Mouse (Mus musculus) neural tube, embryonic 14.5 days (tissue): ENCODE measurements around the gene Ggps1. TPM values are rescaled to one million over a fixed set of nuclear protein-coding genes. Genes with fewer than 3 reads are reported as not detected.

Source experiments
- ATAC-seq: fragments of 200-750 bp; cut with Nextera tagmentation; 2 replicates; pipeline ENCODE4 v1.8.0; 2017; ENCODE audit warnings: low read depth, mild to moderate bottlenecking, moderate TSS enrichment, moderate library complexity
- H3K27ac ChIP-seq: fragments of 300-500 bp; sonication (generic); 2 replicates; pipeline ENCODE4 v1.5.1; 2014; ENCODE audit warnings: low read depth, mild to moderate bottlenecking, control low read depth, low read length, moderate library complexity, mixed read lengths
- H3K27me3 ChIP-seq: fragments of 300-500 bp; sonication (generic); 2 replicates; pipeline ENCODE4 v1.6.1; 2014; ENCODE audit warnings: low read length; ENCODE audit not compliant: control insufficient read depth, insufficient read depth
- H3K36me3 ChIP-seq: fragments of 300-500 bp; sonication (generic); 2 replicates; pipeline ENCODE4 v1.6.1; 2014; ENCODE audit warnings: low read length, mixed read lengths; ENCODE audit not compliant: control insufficient read depth, insufficient read depth
- H3K4me1 ChIP-seq: fragments of 300-500 bp; sonication (generic); 2 replicates; pipeline ENCODE4 v1.6.1; 2014; ENCODE audit warnings: low read length; ENCODE audit not compliant: control insufficient read depth, insufficient read depth
- H3K4me2 ChIP-seq: fragments of 300-500 bp; sonication (generic); 2 replicates; pipeline ENCODE4 v1.6.1; 2014; ENCODE audit warnings: mild to moderate bottlenecking, low read depth, low read length, control low read depth
- H3K4me3 ChIP-seq: fragments of 300-500 bp; sonication (generic); 2 replicates; pipeline ENCODE4 v1.5.1; 2014; ENCODE audit warnings: low read depth, low read length, control low read depth, mixed read lengths
- H3K9ac ChIP-seq: fragments of 300-500 bp; sonication (generic); replicated peaks from 2 replicates; pipeline ENCODE4 v1.6.1; 2014; ENCODE audit warnings: low read depth, mild to moderate bottlenecking, control low read depth, low read length, mixed read lengths
- H3K9me3 ChIP-seq: fragments of 300-500 bp; sonication (generic); 2 replicates; pipeline ENCODE4 v1.6.1; 2016; ENCODE audit warnings: low read length; ENCODE audit not compliant: control insufficient read depth
- WGBS: fragments of 180-500 bp; shearing (Covaris S2); extraction: QIAGEN DNeasy Blood & Tissue Kit; methylation state at CpG from one replicate; pipeline ENCODE4 v1.1.7; 2014; 5-methylcytosine and 5-hydroxymethylcytosine counted together
- polyA plus RNA-seq: library from polyadenylated mRNA; unstranded; fragments of >200 nt; fragmentation: Nextera tagmentation; extraction: Ambion mirVana; gene quantifications from 2 replicates; pipeline ENCODE4 v1.2.1, GENCODE M21; 2014

The Ggps1 gene
- polyA plus RNA-seq, 1 experiment from 2014 or later = 97.9 TPM

DNA sequence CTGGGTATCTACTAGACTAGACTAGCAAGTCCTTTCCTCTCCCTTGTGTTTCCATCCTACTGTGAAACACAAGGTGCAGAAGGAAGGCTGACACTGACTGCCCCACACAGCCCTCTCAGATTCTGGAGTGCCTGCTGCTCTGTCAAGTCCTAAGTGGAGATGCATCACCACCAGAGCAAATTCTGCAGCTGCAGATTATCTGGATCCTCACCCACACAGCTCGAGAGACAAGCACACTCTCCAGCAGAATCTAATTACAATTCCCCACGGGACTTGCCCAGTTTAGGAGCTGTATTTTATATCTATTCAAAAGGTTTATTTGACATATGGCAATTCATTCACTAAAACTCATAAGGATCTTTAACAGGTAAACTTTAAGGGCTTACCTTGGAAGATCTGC, 57.2 kb downstream of the Ggps1 start:
- Histone ChIP-seq H3K36me3 (peaks cover 26% of the 10 kb centered on the region), H3K4me3 (no peak overlapping the region)
- WGBS = 61% methylated on average over 2 of the region's 2 CpGs

GRCm38 (mm10) chr13:14004999-14005398, 58.3 kb downstream of the Ggps1 start:
- 96% methylated on average over 5 of the region's 5 CpGs for WGBS
- no peak for ATAC-seq

More for the DNA sequence above, 57.2 kb downstream of the Ggps1 start:
- Histone ChIP-seq H3K9ac (no peak overlapping the region), H3K27me3 (no peaks in the 10 kb centered on the region), H3K9me3 (no peaks in the 10 kb centered on the region), H3K27ac (no peak overlapping the region), H3K4me1 (no peaks in the 10 kb centered on the region), H3K4me2 (no peak overlapping the region)
- no peak for ATAC-seq

DNA sequence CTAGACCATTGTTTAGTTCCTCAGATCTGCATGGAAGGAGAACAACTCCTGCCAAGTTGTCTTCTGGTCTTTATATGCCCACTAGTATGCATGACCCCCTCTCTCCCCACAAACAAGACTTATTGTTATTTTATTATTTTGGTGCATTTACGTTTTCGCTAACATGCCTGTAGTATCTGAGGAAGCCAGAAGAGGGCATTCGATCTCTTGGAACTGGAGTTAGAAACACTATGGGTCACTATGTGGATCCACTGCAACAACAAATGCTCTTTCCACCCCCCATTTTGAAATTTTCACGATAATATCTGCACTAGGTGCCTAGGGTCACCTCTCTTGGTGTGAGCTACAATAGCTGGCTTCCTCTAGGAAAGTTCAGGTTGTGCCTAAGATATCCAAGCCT, 59.2 kb downstream of the Ggps1 start:
- Histone ChIP-seq H3K27me3 (no peaks in the 10 kb centered on the region), H3K4me3 (no peak overlapping the region), H3K4me2 (no peak overlapping the region), H3K36me3 (peaks cover 35% of the 10 kb centered on the region), H3K4me1 (no peaks in the 10 kb centered on the region), H3K9ac (no peak overlapping the region), H3K9me3 (no peaks in the 10 kb centered on the region), H3K27ac (no peak overlapping the region)
- WGBS = 86% methylated on average over 4 of the region's 4 CpGs
- no peak for ATAC-seq

More at GRCm38 (mm10) chr13:14004999-14005398, 58.3 kb downstream of the Ggps1 start:
- no peak overlapping the region for H3K4me3 ChIP-seq
- no peak overlapping the region for H3K9ac ChIP-seq
- no peaks in the 10 kb centered on the region for H3K4me1 ChIP-seq
- no peak overlapping the region for H3K27ac ChIP-seq
- H3K27me3 ChIP-seq = no peaks in the 10 kb centered on the region
- no peak overlapping the region for H3K4me2 ChIP-seq
- H3K36me3 ChIP-seq = peaks cover 31% of the 10 kb centered on the region
- H3K9me3 ChIP-seq = no peaks in the 10 kb centered on the region

DNA sequence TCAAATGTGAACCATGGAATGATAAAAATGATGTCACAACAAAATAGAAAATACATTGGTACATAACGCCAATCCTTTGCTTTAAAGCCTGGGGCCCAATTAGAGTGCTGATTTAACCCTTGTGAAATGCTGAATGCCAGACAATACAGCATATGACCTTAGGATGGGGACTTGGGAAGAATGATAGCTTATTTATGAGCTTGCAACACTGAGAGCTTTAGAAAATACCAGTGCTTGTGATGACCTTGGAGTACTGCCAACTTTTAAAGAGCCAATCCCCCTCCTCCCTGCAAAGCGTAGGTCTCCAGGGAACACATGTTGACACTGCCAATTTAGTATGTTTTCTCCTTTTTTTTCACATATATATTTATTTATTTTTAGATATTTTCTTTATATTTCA, 60.6 kb downstream of the Ggps1 start:
- no peak for ATAC-seq
- no peak overlapping the region for H3K27ac ChIP-seq
- H3K4me3 ChIP-seq = no peak overlapping the region
- no peaks in the 10 kb centered on the region for H3K4me1 ChIP-seq
- peaks cover 42% of the 10 kb centered on the region for H3K36me3 ChIP-seq
- no peaks in the 10 kb centered on the region for H3K27me3 ChIP-seq
- H3K9me3 ChIP-seq = no peaks in the 10 kb centered on the region
- H3K4me2 ChIP-seq = no peak overlapping the region
- no peak overlapping the region for H3K9ac ChIP-seq
- 40% methylated on average over 2 of the region's 2 CpGs for WGBS

Other genes with a start within 250 kb of the Ggps1 start
- gene B3galnt2, start 109.0 kb downstream of the Ggps1 start, polyA plus RNA-seq = 16.5 and 24.1 TPM in 2 replicates
- gene Tbce, start 23.9 kb downstream of the Ggps1 start, polyA plus RNA-seq = 116 and 126 TPM in 2 replicates
- 72.1 and 81.6 TPM in 2 replicates for gene Arid4b, start 256 bp downstream of the Ggps1 start, polyA plus RNA-seq